Mouse (Mus musculus) ovary, adult 18-20 months (tissue): ENCODE results near the gene Cux1.

Experiments used
- DNase-seq: peaks from one replicate; pipeline ENCODE4 v3.0.0; 2022; ENCODE audit warnings: low spot score, mixed read lengths

Cux1 gene

GRCm38 (mm10) chr5:136372276-136372675 lies 195.0 kb downstream of the Cux1 start:
- DNase-seq = peak; percentile 30

DNA sequence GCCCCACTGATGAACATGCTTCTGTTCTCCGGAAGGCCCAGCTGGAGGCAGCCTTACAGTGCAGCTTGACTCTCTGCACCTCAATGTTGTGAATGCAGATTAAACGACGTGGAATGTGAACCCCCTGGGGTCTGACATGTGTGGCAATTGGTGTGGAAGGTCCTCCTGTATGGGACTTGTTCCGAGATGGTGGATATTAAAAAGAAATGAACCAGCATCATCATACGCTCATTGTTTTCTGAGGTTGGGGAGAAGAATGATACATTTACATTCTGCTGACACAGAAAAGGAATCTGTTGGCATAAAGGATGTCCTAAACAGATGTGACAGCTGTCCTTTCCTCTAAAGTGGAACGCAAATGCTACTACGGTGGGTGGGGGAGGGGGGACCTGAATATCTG lies 203.9 kb downstream of the Cux1 start:
- DNase-seq = no peak

GRCm38 (mm10) chr5:136362473-136363230 lies 204.6 kb downstream of the Cux1 start:
- DNase-seq = no peak

DNA sequence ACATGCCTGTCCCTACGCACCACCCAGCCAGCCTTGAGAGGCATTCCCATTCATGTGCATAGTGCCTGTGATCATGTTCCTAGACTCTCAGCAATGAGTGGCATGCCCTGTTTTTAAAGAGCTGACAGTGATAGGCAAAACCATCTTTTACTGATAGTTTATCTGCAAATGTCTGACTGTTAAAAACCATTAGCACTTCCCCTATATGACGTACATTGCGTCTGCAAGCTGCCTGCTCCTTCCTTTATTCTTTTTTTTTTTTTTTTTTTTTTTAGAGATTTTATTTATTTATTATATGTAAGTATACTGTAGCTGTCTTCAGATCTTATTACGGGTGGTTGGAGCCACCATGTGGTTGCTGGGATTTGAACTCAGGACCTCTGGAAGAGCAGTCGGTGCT lies 205.3 kb downstream of the Cux1 start:
- no peak for DNase-seq

DNA sequence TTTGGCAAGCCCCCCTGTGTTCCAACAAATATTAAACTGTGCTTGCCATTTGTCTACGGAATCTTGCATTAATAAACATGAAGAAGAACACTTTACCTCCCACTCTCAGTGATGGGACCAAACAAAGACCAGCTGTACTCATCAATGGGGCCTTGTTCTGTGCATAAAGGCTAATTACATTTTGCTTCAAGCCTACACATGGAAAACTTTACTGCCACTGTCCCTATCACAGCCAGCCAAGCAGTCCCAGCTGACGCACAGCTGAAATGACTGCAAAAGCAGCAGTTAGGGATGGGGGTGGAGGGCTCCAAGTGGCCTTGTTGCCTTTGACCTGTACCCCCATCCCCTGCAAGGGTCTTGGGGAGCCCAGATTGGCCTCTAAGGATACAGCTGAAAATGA lies 210.1 kb downstream of the Cux1 start:
- no peak for DNase-seq

- no peak for DNase-seq
Observed at GRCm38 (mm10) chr5:136355583-136356126, 211.6 kb downstream of the Cux1 start.

DNA sequence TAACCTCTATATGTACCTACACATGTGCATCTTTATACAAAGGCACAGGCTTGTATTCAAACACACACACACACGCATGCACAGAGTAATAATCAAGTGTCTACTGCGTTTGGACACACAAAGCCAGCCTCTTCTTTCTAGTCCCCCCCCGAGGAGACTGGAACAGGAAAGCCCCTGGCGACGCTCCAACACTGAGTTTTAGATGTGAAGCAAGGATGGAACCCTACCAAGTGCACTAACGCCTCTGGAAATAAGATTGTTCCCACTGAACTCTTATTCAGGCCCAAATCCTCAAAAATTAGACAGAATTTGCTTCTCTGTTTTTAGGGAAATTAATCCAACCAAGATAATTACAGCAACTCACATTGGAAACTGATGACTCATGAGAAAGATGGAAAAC lies 212.6 kb downstream of the Cux1 start:
- no peak for DNase-seq

DNA sequence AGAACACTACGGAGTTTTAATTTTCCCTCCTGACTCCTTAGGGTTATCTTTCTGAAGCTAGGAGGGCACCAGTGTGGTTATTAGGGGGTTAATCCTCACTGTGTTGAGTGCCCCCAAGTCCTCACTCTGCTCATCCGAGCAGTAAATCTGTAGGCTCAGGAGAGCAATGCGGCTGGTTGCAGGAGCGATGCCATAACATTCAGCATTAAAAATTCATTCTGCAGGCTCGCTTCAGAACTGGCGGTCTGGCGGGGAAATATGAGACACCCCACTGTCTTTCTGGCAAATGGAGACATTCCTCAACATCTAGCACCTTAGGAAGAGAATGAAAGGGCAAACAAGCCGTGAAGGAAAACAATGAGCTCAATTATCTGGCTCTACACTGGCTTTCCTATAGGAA lies 214.2 kb downstream of the Cux1 start:
- DNase-seq = no peak

GRCm38 (mm10) chr5:136343156-136343890 lies 224.0 kb downstream of the Cux1 start:
- DNase-seq = no peak

GRCm38 (mm10) chr5:136336798-136337527 lies 230.3 kb downstream of the Cux1 start:
- DNase-seq = no peak

DNA sequence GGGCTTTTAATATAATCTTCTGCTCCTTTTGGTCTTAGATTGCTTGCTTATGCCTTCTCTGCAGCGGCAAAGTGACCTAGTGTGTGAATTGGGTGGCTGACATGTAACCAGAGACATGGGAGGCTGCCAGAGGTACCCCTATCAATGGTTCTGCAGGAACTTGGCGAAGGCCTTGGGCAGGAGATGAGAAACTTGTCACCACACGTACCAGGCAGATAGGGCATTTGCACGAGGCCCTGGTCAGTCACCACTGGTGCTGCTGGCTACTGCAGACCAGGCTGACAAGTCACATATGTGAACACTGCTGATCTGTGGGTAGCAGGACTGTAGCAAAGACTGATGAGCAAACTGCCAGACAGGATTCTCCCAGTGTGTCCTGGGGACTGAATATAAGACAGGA lies 231.6 kb downstream of the Cux1 start:
- DNase-seq = no peak

DNA sequence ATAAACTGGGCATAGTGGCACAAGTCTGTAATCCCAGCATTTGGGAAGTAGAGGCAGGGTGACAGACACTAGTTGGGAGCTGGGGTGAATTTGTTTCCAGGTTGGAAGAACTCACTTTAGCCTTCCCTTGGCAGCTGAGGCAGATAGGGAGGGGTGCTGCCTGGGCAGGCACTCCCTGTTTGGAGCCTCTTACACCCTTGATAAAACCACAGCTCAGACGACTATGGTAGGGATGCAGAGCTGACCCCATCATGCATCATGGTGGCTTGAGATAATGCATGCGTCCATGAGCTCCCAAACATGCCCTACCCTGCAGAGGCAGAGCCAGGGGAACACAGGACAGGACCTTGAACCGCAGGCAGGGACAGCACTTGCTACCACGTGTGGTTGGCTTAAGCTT lies 232.5 kb downstream of the Cux1 start:
- DNase-seq = no peak

GRCm38 (mm10) chr5:136334051-136334450 lies 233.2 kb downstream of the Cux1 start:
- no peak for DNase-seq

GRCm38 (mm10) chr5:136332786-136333462 lies 234.4 kb downstream of the Cux1 start:
- DNase-seq = no peak

DNA sequence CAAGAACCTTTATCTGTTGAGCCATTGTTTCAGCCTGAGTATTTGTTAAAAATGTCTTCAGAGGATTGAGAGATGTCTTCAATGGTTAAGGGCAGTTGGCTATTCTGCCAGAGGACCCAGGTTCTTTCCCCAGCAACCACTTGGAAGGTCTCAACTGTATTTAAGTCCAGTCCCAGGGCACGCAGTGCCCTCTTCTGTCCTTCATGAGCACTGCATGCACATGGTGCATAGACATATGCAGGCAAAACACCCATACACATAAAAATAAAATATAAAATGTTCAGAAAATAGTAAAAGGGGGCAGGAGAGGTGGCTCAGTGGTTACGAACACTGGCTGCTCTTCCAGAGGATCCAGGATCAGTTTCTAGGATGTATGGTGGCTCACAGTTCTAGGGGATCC lies 239.6 kb downstream of the Cux1 start:
- DNase-seq = no peak

GRCm38 (mm10) chr5:136326626-136327025 lies 240.7 kb downstream of the Cux1 start:
- no peak for DNase-seq

DNA sequence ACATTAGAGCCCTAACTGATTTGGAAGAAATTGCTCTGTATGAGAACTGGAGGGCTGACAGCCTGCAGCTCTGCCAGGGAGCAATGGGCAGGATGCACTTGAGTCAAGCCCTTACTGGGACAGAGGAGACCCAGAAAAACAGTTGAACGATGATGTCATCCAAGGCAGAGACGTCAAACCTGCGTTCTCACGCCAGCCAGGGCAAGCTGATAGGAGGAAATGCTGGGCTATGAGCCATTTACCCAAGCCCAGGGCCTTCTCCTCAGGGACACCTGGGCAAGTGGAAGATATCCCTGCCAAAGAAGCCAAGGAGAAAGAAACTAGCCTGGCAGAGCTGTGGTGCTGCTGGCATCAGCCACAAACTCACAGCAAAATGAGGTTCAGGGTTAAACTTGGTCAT lies 242.8 kb downstream of the Cux1 start:
- peak; percentile 7 for DNase-seq

DNA sequence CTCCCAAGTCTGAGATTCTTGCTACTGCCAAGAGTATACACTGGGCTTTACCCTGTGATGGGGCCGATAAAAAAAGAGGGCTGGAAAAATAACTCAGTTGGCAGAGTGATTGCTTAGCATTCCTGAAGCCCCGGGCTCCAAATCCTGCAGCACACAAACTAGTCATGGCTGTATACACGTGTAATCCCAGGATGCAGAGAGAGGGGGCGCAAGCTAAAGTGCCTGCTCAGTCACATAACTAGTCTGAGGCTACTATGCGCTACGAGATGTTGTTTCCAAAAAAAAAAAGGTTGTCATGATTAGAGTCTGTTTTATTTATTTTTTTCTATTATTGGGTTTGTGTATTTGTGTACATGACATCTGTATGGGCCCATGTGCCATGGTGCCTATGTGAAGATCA lies 245.9 kb downstream of the Cux1 start:
- no peak for DNase-seq

GRCm38 (mm10) chr5:136312566-136312965 lies 254.7 kb downstream of the Cux1 start:
- no peak for DNase-seq

DNA sequence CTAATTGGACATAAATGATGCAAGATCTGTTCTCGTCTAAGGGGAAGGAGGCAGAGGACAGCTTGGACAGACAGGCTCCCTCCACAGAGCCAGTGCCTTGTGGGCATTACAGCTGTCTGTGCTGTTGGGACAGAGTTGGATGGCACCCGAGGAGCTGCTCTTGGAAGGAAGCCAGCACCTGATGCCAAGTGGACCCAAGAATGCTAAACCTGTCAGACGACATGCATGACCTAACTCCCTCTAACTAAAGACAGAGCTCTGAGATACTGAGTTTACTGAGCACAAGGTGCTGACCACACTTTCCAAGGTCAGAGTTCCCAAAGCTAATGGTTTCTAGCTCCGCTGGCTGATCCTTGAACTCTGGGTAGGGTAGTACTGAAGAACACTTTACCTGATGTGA lies 255.1 kb downstream of the Cux1 start:
- DNase-seq = no peak

GRCm38 (mm10) chr5:136306254-136306653 lies 261.0 kb downstream of the Cux1 start:
- no peak for DNase-seq

- DNase-seq = no peak
Observed at GRCm38 (mm10) chr5:136303409-136303983, 263.8 kb downstream of the Cux1 start.
